Mouse (Mus musculus) bone marrow macrophage, adult 2 months (primary cell): ENCODE results near the gene Fbxo34.

Source experiments
- CTCF ChIP-seq: IDR thresholded peaks from 2 replicates; pipeline ENCODE4 v1.5.1; 2012; ENCODE audit warnings: low read depth, mild to moderate bottlenecking, low read length, moderate library complexity
- POLR2A ChIP-seq: IDR thresholded peaks from 2 replicates; pipeline ENCODE4 v1.6.1; 2012; ENCODE audit warnings: mild to moderate bottlenecking, low read depth, low read length, borderline replicate concordance

GRCm38 (mm10) chr14:47544286-47544685, 94.1 kb downstream of the Fbxo34 start:
- no peak for TF ChIP-seq POLR2A
- no peak for TF ChIP-seq CTCF
